Mouse (Mus musculus): ENCODE results near the gene Ablim1.

The Ablim1 gene

DNA sequence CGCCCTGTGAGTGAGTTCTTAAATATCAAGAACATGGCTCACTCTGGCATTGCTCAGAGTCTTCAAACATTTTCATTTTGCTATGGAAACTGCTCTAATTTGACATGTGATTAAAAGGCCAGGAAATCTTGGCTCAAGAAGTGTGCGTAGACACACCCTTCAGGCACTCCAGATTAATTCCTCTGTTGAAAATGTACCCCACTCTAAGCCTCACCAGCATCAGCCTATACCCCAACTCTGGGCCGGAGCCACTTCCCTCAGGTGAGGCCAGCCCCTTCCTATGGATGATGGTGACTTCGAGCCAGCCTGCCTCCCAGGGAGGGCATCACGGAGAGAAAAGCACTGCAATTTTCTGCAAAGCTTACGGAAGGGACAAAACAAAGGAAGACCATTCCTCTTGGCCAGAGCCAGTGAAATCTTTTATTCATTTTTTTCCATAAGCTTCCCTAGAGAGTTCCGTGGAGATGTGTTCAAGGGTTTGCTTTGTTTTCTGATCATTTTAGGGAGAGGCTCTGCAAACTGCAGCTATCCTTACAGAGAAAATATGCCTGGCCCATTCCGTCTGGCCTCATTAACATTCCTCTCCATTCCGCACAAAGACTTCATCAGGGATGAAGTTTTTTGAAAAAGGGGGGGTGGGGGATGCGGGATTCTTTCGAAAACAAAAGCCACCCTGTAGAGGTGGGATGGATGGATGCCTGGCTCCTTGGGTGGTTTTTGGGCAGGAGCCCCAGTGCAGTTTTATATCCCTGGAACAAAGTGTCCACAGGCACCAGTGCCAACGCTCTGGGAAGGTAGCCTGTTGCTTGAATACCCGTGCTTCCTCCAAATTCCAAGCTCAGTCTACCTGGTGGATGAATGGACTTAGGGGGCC, 236.7 kb downstream of the Ablim1 start:
- DNase-seq (ENCODE audit: low read depth, low spot score) = no peak

DNA sequence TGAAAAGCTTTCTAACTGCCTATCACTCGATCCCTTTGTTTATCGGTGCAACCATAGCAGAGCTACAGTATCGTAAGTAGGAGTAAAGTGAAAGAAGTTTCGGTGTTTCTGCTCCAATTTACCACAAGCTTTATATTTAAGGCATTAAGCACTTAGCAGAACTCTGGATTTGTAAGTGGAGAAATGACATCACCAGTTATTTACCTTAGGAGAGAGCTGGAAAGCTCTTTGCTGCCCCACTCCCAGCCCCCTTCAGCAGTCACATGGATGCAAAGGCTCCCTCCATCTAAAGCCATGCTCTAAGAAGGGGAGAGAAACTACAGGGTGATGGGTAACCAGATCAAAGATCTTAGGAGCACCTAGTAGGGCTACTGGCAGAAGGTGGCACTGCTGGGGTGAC, 241.3 kb downstream of the Ablim1 start:
- DNase-seq (ENCODE audit: low read depth, low spot score) = no peak

DNA sequence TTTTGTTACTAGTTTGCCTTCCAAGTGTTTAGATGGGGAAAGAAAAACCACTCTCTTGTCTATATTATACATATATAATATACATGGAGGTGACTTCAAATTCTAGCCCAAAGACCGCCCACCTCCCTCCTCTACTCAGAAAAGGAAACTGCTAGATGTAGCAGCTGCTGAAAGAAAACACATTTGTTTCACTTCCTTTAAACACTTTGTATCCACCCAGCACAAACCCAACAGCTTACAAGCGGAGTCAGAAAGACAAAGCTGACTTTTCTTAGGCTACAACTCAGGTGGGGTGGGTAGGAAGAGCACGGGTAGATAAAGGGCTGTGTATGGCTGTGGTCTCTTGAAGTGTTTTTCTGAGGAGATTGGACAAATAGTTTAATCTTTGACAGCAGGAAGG, 242.0 kb downstream of the Ablim1 start:
- DNase-seq (ENCODE audit: low read depth, low spot score) = peak; percentile 82

DNA sequence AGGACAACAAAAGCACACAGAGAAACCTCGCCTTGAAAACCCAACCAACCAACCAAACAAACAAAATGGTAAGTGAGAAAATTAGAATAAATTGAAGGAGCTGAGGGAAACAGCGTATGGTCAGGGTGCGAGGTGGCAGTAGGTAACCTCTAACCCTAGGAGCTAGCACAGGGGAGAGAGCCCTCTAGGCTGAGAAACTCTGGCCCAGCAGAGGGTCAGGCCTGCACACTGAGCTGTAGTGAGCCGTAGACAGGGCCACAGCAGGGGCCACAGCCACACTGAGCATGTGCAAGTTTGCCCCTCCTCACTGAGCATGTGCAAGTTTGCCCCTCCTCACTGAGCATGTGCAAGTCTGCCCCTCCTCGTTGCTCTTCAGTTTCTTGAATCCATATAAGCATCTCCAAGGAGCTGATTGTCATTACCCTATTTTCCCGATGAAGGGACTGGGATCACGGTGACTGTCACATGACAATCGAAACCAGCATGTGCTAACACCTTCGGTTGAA, 247.6 kb downstream of the Ablim1 start:
- DNase-seq (ENCODE audit: low read depth, low spot score) = no peak

DNA sequence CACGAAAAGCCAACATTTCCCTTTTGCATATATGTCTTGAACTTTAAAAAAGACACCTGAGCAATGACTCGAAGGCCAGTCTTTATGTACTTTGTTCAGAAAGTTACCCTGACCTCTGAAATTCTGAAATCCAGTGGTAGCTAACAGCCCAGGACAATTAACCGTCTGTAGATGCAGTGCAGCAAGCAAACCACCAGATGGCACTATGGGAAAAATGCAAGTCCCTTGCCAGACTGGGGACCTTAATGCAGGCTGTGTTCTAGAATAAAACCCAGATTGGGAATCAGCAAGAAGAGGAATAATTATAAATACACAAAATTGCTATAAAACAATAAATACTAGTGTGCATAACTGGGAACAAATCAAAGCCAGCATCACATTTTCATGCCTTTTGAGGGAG, 248.4 kb downstream of the Ablim1 start:
- peak; percentile 66 for DNase-seq (ENCODE audit: low read depth, low spot score)

DNA sequence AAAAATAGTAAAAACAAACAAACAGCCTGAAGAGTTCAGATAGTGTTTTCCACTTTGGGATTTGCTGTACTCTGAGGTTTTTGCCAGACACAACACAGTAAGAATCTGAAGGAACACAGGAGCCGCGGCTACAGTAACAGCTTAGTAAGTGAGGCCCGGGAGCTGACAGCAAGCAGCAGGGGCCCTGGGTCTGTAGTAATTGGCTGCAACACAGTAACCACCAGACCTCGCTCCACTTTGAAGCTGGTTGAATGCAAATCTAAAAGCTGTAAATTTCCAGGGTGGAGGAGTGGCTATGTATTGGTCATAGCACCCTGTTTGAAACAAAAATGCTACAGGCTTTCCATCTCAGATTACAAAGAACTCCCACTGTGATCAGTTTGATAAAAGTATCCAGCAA, 252.0 kb downstream of the Ablim1 start:
- DNase-seq (ENCODE audit: low read depth, low spot score) = no peak

DNA sequence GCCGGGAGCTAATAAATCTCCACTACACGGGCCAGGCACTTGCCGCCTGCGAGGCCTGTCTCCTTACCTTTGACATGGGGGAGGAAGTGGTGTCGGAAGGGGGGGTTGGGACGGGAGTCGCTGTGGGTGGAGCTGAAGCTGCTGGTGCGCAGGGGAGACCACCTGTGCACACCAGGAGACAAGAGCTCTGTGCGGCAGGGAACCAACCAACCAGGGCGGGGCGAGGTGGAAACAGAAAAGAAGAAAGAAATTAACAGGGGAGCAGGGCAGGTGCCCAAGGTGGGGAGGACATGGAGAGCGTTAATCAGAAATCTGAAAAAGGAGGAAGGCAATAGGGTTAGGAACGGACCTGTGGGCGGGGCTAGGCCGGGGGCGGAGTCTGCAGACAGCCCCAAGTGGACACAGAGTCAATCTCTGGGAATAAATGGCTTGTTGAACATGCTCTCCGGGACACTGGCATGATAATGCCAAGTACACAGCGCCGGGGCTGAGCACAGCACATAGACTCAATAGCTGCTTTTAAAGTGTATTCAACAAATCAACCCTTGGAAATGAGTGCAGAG, 255.6 kb downstream of the Ablim1 start:
- DNase-seq (ENCODE audit: low read depth, low spot score) = no peak

DNA sequence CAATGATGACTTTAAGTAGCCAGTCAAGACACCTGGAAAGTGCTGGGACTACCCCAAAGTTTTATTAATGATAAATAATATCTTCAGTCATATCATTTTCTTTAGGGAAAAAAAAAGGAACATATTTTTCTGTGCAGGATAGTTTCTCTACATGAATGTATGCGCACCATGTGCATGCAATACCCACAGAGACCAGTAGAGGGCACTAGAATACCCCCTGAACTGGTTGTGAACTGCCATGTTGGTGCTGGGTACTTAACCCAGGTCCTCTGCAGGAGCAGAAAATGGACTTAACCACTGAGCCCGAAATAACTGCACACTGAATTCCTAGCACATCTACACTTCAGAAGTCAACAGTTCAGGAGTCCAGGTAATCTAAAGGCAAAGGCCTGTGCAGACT, 257.2 kb downstream of the Ablim1 start:
- no peak for DNase-seq (ENCODE audit: low read depth, low spot score)

DNA sequence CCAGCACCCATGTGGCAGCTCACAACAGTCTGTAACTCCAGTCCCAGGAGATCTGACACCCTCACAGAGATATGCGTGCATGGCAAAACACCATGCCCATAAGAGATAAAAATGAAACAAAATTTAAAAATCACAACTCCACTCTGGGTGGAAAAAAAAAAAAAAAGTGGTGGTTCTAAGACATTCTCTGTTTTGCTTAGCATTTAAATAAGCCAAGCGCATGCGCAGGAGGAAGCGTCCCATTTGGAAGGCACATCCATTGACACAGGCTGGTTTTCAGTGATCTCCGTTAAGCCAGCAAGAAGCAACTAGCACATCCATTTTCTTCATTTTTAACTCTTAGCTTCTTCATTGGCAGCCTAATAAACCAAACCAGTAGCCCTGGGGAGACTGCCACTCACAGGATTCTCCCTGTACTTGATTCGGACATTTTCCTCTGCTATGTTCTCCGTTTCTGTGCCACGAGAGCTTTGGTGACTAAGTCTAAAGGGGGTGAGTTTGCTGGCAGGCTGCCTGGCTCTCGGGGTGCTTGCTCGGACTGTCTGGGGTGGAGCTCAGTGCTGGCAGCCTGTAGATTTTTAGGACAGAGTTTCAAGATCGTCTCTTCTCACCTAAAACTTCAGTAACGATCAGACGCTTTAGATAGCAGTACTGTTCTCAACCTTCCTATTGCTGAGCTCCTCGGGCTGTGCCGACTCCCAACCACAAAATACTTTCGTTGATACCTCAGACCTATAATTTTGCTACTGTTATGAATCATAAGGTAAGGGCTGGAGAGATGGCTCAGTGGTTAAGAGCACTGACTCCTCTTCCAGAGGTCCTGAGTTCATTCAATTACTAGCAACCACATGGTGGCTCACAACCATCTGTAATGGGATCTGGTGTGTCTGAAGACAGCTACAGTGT, 259.3 kb downstream of the Ablim1 start:
- DNase-seq (ENCODE audit: low read depth, low spot score) = no peak

DNA sequence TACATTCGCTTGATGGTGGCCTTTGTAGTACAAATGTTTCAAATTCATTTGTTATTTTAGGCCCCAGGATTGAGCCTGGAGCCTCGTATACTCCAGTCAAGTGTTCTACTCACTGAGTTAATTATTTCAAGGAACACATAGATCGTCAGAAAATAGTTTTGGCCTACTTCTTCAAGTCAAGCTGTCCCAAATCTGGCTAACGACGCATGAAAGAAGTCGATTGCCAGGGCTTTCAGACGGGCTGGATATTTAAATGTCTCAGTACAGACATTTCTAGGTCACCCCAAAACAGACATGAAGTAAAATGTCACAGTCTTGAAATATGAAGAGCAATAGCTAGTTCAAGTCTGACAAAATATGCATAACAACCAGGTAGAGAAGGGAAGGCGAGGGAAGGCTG, 261.8 kb downstream of the Ablim1 start:
- no peak for DNase-seq (ENCODE audit: low read depth, low spot score)

DNA sequence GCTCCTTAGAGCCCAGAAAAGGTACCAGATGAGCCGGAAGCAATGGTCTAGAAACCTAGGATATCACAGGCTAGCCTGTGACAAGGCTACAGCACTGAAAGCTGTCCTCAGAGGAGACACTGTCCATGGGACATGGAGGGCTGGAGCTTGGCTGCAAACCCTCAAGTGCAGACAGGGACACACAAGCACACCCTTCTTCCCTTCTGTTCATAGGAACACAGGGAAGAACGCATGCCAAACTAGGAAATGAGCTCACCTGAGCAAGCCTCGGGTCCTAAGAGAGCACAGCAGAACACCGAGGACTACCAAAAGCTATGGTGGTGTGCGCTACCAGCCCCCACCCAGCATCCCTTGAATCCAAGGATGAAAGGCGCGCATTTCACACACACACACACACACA, 262.7 kb downstream of the Ablim1 start:
- no peak for DNase-seq (ENCODE audit: low read depth, low spot score)

DNA sequence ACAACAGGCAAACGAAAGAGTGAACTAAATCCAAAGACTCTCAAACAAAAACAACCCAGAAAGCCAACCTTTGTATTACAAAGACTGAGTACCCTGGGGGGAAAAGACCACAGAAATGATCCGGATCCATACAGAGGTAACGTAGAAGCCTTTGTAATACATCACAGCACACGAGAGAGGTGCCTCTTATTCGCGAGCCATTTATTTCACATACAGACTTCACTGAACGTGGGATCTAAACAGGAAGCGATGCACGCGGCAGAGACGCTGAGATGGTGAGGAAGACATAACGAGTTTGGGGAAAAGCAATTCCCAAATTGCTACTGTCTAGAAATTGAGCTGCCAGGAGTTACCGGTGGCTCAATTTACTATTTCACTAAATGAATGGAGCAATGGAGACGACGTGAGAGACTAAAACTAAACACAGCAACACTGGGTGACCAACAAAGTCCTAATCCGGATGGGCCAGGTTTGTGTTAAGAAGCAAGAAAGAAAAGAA, 265.1 kb downstream of the Ablim1 start:
- DNase-seq (ENCODE audit: low read depth, low spot score) = no peak

DNA sequence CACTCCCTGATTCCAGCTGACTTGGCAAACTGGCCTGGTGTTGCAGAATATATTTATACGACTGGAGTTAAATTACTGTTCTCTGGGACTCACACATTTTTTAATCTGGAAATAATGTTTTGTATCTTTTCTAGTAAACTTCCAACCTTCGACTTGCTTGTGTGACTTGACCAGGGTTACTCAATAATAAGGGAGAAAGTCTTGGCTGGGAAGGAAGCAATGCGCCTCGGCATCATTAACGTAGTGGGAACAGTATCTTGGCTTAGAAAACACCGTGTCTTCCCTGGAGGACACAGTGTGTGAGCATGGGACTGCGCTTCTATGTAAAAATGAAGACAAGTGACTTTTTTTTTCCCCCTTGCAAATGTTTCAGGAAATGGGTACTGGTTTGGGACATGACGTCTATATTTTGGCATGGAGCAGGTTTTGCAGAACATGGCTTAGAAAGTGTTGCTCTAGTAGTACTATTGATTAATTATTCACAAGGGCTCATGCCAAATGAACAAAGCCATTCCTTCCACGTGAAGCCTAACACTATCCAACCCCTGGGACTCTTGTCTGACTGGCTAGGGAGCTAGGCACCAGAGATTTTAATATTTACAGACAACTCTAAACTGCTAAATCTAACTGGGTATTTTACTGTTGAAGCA, 266.9 kb downstream of the Ablim1 start:
- no peak for DNase-seq (ENCODE audit: low read depth, low spot score)

DNA sequence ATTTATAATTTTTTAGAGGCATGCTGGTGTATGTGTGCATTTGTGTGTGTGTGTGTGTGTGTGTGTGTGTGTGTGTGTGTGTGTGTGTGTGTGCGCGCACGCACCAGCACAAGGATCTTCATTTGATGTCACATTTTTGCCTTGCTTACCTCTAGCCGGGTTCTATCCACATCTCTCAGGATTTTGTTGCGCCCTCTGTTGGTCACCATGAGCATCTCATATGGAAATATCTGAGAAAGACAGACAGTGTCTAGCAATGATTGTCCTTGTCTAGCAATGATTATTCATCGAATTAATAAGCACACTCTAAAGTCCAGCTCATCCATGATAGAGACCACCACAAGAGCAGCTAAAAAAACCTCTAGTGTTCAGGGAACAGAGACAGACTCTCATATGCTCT, 275.5 kb downstream of the Ablim1 start:
- DNase-seq (ENCODE audit: low read depth, low spot score) = peak; percentile 46

DNA sequence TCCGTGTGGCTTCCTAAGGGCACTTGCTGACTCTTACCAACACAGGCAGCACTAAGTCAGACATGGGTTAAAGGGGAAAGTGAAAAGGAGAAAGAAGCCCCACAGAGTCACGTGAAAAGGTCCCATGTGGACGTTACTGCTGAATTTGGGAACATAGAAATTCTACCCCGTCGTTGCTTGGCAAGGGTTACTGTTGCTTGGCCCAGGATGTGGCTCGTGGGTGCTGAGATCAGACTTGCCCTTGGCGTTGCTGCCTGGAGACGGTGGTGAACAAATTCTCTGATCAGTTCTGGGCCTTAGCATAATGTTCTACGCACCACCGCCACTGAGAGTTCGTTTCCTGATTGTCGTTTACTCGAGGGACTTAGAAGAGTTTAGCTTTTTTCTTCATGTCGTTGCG, 277.9 kb downstream of the Ablim1 start:
- no peak for DNase-seq (ENCODE audit: low read depth, low spot score)

DNA sequence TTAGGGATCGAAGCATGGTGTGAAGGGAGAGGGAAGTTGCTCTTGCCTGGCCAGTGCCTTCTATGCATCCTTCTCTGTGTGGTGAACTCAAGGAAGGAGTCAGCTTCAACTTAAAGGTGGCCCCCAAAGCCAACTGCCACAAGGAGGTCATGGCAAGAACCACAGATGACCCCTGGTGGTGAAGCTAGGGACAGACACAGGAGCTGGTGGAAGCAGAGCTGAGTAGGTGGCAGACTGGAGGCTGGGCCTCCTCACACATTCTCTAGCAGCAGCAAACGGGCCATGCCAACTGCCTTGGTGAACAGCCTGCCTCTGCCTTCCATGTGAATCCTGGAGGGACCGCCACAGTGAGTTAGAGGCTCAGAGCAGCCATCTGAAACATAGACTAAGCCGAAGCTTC, 283.1 kb downstream of the Ablim1 start:
- DNase-seq (ENCODE audit: low read depth, low spot score) = peak; percentile 67

DNA sequence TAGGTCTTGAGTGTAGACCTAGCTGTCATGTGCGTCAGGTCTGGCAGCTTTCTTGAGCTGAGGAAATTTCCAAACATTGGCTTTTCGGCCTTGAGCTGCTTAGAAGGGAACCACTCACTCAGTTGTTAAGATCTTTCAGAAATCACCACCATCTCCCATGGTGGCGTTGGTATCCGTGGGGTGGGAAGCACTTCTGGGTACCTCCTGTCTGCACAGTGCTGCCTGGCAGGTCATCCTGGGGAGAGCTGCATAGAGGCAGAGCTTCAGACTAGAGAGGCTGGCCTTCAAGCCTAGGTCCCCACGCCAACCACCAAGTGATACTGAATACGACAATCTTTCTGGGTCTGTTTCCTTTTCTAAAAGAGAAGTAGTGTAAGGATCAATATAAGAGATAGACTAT, 285.3 kb downstream of the Ablim1 start:
- no peak for DNase-seq (ENCODE audit: low read depth, low spot score)

DNA sequence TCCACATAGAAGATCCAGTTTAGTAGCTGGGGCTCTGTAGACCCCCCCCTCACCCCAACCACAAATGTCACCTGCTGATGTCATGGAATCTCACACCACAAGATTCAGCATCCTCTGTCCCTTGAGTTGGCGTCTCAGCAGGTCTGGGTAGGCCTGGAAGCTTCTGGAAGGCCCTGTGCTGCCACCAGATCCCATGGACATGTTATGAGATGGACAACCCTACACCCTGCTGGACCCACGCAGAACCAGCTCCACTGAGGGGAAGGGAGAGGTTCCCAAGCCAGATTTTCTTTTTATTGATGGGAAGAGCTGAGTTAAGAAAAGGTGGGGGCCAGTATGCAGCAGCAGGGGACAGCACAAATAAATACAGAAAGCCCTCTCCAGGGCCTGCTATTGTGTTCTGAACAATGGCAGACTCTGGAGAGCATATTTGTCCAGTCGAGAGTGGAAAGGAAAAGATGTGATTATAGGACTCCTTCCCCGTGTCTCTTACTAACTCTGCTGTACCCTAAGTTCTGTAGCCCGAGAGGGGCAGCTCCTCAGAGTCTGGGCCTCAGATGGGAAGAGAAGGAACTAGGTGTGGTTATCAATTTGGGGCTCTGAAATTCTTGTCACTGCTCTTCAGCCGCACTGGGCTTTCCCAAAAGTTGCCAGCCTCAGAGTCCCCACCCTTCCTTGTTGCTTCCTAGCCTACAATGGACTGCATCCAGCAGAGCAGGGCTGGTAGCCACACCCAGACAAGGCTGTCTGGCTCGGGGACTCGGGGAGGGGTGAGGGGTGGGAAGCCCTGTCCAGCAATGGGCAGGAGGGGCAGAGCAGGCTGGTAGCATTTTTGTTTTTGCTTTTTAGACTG, 286.2 kb downstream of the Ablim1 start:
- DNase-seq (ENCODE audit: low read depth, low spot score) = no peak

DNA sequence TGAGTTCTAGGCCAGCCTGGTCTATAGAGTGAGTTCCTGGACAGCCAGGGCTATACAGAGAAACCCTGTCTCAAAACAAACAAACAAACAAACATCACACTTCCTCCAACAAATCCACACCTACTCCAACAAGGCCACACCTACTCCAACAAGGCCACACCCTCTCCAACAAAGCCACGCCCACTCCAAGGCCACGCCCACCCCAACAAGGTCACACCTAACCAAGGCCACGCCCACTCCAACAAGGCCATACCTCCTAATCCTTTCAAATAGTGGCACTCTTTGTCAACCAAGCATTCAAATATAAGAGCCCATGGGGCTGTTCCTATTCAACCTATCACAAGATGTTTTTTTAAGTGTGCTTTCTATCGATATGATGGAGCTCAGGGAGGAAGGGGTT, 288.2 kb downstream of the Ablim1 start:
- DNase-seq (ENCODE audit: low read depth, low spot score) = no peak

DNA sequence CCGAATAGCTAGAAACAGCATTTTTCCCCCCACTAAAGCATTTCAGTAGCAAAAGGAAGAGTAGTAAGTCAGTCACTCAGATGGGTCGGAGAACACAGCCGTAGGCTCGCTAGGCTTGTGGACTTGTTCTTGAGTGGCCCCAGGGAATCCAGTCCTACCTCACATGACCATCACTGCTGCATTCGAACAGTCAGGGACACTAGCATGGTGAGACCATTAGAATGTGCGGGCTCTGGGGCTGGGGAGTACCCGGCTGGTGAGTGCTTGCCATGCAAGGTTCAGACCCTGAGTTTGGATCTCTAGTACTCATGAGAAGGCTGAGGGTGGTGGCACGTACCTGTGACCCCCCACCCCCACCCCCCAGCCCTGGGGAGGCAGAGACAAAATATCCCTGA, 296.9 kb downstream of the Ablim1 start:
- no peak for DNase-seq (ENCODE audit: low read depth, low spot score)
